Mouse (Mus musculus): Measurements from ENCODE around the gene Gpx1. TPM values are rescaled to one million over a fixed set of nuclear protein-coding genes. Genes with fewer than 3 reads are reported as not detected.

Gpx1 gene
- polyA plus RNA-seq, 1 experiment from 2014 or later = 429 TPM

DNA sequence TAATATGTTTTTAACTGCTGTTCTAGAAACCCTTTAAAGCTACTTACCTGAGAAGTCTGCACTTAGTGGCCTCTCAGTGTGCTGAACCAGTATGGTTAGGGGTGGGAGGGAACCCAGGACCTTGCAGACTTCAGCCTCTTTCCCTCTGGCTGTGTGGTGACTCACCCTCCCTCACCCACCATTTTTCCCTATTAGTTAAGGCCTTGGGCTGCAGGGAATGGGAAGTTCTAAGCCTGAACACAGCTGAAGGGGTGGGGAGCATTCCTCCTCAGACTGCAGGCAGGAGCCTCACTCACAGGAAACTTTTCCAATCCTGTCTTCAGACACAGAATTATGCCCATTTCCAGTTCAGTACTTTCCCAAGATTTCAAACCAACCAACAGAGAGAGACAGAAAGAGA is 3.1 kb downstream of the Gpx1 start:
- ATAC-seq (replicated peaks) = no peak
- Histone ChIP-seq H3K4me3 (no peak overlapping the region), H3K4me2 (no peak overlapping the region), H3K27me3 (replicated peaks) (no peaks in the 10 kb centered on the region), H3K27ac (no peak overlapping the region), H3K9ac (no peak overlapping the region), H3K9me3 (no peaks in the 10 kb centered on the region), H3K4me1 (peaks cover 28% of the 10 kb centered on the region), H3K36me3 (replicated peaks) (no peaks in the 10 kb centered on the region)

DNA sequence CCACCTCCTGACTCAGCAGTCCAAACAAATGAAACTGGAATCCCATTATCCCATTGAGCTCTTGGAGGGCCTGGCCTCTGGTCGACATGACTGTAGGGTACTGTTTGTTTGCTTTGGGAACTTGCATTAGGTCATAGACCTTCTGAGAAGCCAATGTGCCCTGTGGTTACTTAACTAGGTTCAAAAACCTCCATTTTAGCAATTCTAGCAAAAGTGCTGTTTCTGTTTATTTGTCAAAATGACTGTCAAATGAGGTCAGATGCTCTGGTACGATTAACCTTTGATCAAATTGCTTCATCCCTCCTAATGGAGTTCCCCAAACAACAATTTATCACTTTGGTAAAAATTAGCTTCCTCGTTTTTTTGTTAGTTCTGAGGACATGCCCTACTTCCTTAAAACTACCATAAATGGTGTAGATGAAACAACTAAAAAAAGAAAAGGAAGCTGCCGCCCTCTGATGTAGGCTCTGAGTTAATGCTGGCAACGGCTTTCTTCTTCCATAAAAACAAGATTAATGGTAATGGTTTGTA is 3.7 kb downstream of the Gpx1 start:
- Histone ChIP-seq H3K9me3 (no peaks in the 10 kb centered on the region), H3K4me2 (no peak overlapping the region), H3K4me3 (no peak overlapping the region), H3K27ac (no peak overlapping the region), H3K4me1 (peaks cover 31% of the 10 kb centered on the region), H3K36me3 (replicated peaks) (no peaks in the 10 kb centered on the region), H3K27me3 (replicated peaks) (no peaks in the 10 kb centered on the region), H3K9ac (no peak overlapping the region)
- WGBS = 61% methylated on average over 5 of the region's 5 CpGs
- ATAC-seq (replicated peaks) = no peak

GRCm38 (mm10) chr9:108343331-108343730 is 4.6 kb downstream of the Gpx1 start:
- WGBS = 83% methylated on average over 3 of the region's 3 CpGs

GRCm38 (mm10) chr9:108343835-108344234 is 5.1 kb downstream of the Gpx1 start:
- WGBS = 90% methylated on average over 1 of the region's 1 CpGs
- Histone ChIP-seq H3K27me3 (replicated peaks) (no peaks in the 10 kb centered on the region), H3K4me1 (peaks cover 30% of the 10 kb centered on the region), H3K4me3 (no peak overlapping the region), H3K9ac (no peak overlapping the region), H3K9me3 (no peaks in the 10 kb centered on the region), H3K27ac (no peak overlapping the region), H3K4me2 (no peak overlapping the region), H3K36me3 (replicated peaks) (no peaks in the 10 kb centered on the region)
- ATAC-seq (replicated peaks) = no peak

More at GRCm38 (mm10) chr9:108343331-108343730, 4.6 kb downstream of the Gpx1 start:
- H3K4me1 ChIP-seq = peaks cover 30% of the 10 kb centered on the region
- H3K36me3 ChIP-seq (replicated peaks) = no peaks in the 10 kb centered on the region
- H3K27ac ChIP-seq = no peak overlapping the region
- no peaks in the 10 kb centered on the region for H3K27me3 ChIP-seq (replicated peaks)
- H3K9ac ChIP-seq = no peak overlapping the region
- no peak for ATAC-seq (replicated peaks)
- H3K4me2 ChIP-seq = no peak overlapping the region
- H3K4me3 ChIP-seq = no peak overlapping the region
- no peaks in the 10 kb centered on the region for H3K9me3 ChIP-seq

- Histone ChIP-seq H3K9me3 (no peaks in the 10 kb centered on the region), H3K4me2 (no peak overlapping the region), H3K4me3 (no peak overlapping the region), H3K27ac (no peak overlapping the region), H3K36me3 (replicated peaks) (no peaks in the 10 kb centered on the region), H3K27me3 (replicated peaks) (no peaks in the 10 kb centered on the region), H3K9ac (no peak overlapping the region), H3K4me1 (peaks cover 37% of the 10 kb centered on the region)
- no peak for ATAC-seq (replicated peaks)
- WGBS = 82% methylated on average over 4 of the region's 4 CpGs
Observed at GRCm38 (mm10) chr9:108344471-108344870, 5.8 kb downstream of the Gpx1 start.

GRCm38 (mm10) chr9:108347024-108347423 is 8.3 kb downstream of the Gpx1 start:
- peak overlapping the region; percentile 93 for H3K9ac ChIP-seq
- 5% methylated on average over 11 of the region's 11 CpGs for WGBS
- peaks cover 24% of the 10 kb centered on the region for H3K4me1 ChIP-seq
- peak overlapping the region; percentile 94 for H3K4me3 ChIP-seq
- H3K36me3 ChIP-seq (replicated peaks) = peaks cover 19% of the 10 kb centered on the region
- H3K27ac ChIP-seq = peak overlapping the region; percentile 98
- H3K4me2 ChIP-seq = peak overlapping the region; percentile 57
- ATAC-seq (replicated peaks) = peak; percentile 26
- H3K9me3 ChIP-seq = no peaks in the 10 kb centered on the region
- no peaks in the 10 kb centered on the region for H3K27me3 ChIP-seq (replicated peaks)

GRCm38 (mm10) chr9:108347540-108348289 is 9.0 kb downstream of the Gpx1 start, which contains the start of gene Usp4:
Gene Usp4 (plus strand): TSS chr9:108347853.
- peak; percentile 95 for ATAC-seq (replicated peaks)
- Histone ChIP-seq H3K4me2 (peak within 1 kb of the TSS; percentile 57), H3K27ac (peak within 1 kb of the TSS; percentile 98), H3K9ac (peak within 1 kb of the TSS; percentile 93), H3K4me1 (peaks cover 24% of the 10 kb centered on the region), H3K36me3 (replicated peaks) (peaks cover 26% of the 10 kb centered on the region), H3K4me3 (peak within 1 kb of the TSS; percentile 94), H3K27me3 (replicated peaks) (no peaks in the 10 kb centered on the region), H3K9me3 (no peaks in the 10 kb centered on the region)
- under 1% methylated on average over 75 of the region's 75 CpGs for WGBS

- Histone ChIP-seq H3K27ac (peak overlapping the region; percentile 98), H3K9me3 (no peaks in the 10 kb centered on the region), H3K4me2 (peak overlapping the region; percentile 57), H3K36me3 (replicated peaks) (peaks cover 31% of the 10 kb centered on the region), H3K4me1 (peaks cover 24% of the 10 kb centered on the region), H3K27me3 (replicated peaks) (no peaks in the 10 kb centered on the region), H3K9ac (peak overlapping the region; percentile 93), H3K4me3 (peak overlapping the region; percentile 94)
- peak; percentile 11 for ATAC-seq (replicated peaks)
- WGBS = 11% methylated on average over 14 of the region's 14 CpGs
Observed at GRCm38 (mm10) chr9:108348290-108348680, 9.6 kb downstream of the Gpx1 start.

- Histone ChIP-seq H3K9ac (no peak overlapping the region), H3K27me3 (replicated peaks) (no peaks in the 10 kb centered on the region), H3K36me3 (replicated peaks) (peaks cover 41% of the 10 kb centered on the region), H3K4me2 (no peak overlapping the region), H3K9me3 (no peaks in the 10 kb centered on the region), H3K27ac (no peak overlapping the region), H3K4me3 (no peak overlapping the region), H3K4me1 (peaks cover 24% of the 10 kb centered on the region)
- ATAC-seq (replicated peaks) = no peak
- WGBS = 94% methylated on average over 4 of the region's 4 CpGs
Observed at GRCm38 (mm10) chr9:108349727-108350126, 11.0 kb downstream of the Gpx1 start.

DNA sequence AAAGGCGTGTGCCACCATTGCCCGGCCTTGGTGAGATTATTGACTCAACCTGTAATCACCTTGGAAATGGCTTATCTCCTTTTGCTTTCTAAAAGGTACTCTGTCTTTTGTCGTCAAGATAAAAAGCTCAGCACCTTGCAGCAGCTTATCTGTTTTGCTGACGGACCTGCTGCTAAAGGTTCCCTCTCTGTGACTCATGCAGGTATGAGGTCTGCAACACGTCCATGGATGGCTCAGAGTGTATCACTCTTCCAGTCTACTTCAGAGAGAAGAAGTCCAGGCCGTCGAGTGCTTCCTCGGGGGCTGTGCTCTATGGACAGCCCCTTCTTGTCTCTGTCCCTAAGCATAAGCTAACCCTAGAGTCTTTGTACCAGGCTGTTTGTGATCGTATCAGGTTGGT is 39.5 kb downstream of the Gpx1 start:
- no peak overlapping the region for H3K27ac ChIP-seq
- H3K27me3 ChIP-seq (replicated peaks) = no peaks in the 10 kb centered on the region
- no peaks in the 10 kb centered on the region for H3K4me1 ChIP-seq
- H3K4me3 ChIP-seq = no peak overlapping the region
- 95% methylated on average over 9 of the region's 9 CpGs for WGBS
- no peaks in the 10 kb centered on the region for H3K9me3 ChIP-seq
- H3K36me3 ChIP-seq (replicated peaks) = peaks cover 80% of the 10 kb centered on the region
- no peak for ATAC-seq (replicated peaks)
- H3K9ac ChIP-seq = no peak overlapping the region
- no peak overlapping the region for H3K4me2 ChIP-seq

DNA sequence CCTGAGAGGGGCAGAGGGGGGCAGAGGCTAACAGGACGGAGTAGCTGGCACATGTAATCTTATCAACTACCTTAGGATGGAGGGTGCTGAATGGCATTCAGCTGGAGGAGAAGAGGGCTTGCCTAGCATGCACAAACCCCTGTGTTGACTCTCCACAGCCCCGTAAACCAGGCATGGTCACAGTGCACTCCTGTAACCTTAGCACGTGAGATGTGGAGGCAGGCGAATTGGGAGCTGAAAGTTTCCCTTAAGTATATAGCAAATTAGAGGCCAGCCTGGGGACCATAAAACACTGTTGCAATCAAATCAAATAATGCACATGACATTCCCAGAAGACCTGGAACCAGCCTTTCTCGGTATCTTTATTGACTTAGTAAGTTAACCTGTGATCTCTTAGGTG is 40.0 kb downstream of the Gpx1 start:
- ATAC-seq (replicated peaks) = no peak
- H3K4me3 ChIP-seq = no peak overlapping the region
- H3K36me3 ChIP-seq (replicated peaks) = peaks cover 79% of the 10 kb centered on the region
- no peak overlapping the region for H3K9ac ChIP-seq
- no peak overlapping the region for H3K27ac ChIP-seq
- WGBS = 88% methylated on average over 5 of the region's 5 CpGs
- no peaks in the 10 kb centered on the region for H3K27me3 ChIP-seq (replicated peaks)
- H3K9me3 ChIP-seq = no peaks in the 10 kb centered on the region
- H3K4me1 ChIP-seq = no peaks in the 10 kb centered on the region
- H3K4me2 ChIP-seq = no peak overlapping the region

GRCm38 (mm10) chr9:108379294-108379693 is 40.6 kb downstream of the Gpx1 start:
- Histone ChIP-seq H3K4me2 (no peak overlapping the region), H3K27ac (no peak overlapping the region), H3K9ac (no peak overlapping the region), H3K4me1 (no peaks in the 10 kb centered on the region), H3K27me3 (replicated peaks) (no peaks in the 10 kb centered on the region), H3K4me3 (no peak overlapping the region), H3K9me3 (no peaks in the 10 kb centered on the region), H3K36me3 (replicated peaks) (peaks cover 79% of the 10 kb centered on the region)
- WGBS = 91% methylated on average over 4 of the region's 4 CpGs
- ATAC-seq (replicated peaks) = no peak

- H3K4me1 ChIP-seq = no peaks in the 10 kb centered on the region
- WGBS = 96% methylated on average over 9 of the region's 9 CpGs
- ATAC-seq (replicated peaks) = no peak
Observed at GRCm38 (mm10) chr9:108381382-108381781, 42.7 kb downstream of the Gpx1 start.

More at GRCm38 (mm10) chr9:108381382-108381781, 42.7 kb downstream of the Gpx1 start:
- Histone ChIP-seq H3K4me3 (no peak overlapping the region), H3K4me2 (no peak overlapping the region), H3K9me3 (no peaks in the 10 kb centered on the region), H3K9ac (no peak overlapping the region), H3K36me3 (replicated peaks) (peaks cover 74% of the 10 kb centered on the region), H3K27me3 (replicated peaks) (no peaks in the 10 kb centered on the region), H3K27ac (no peak overlapping the region)
